Mouse (Mus musculus) megakaryocyte, embryonic 14.5 days (primary cell): ENCODE measurements at regions not wholly inside any gene's neighbourhood (a gene's known extent, or its start where the extent isn't known, plus 50 kb on each side); places are given as distances from the start of the nearest gene placed in this dataset.

Experiments used
- FLI1 ChIP-seq: IDR thresholded peaks from 2 replicates; pipeline ENCODE4 v1.6.1; 2012; ENCODE audit warnings: low read length, inconsistent platforms, mixed read lengths
- GATA1 ChIP-seq: IDR thresholded peaks from 3 replicates; pipeline ENCODE4 v1.6.1; 2012; ENCODE audit warnings: mixed read lengths, low read length, inconsistent platforms, borderline replicate concordance

GRCm38 (mm10) chr19:26510887-26511286 is 94.0 kb upstream of the Smarca2 start:
- TF ChIP-seq GATA1 (no peak), FLI1 (no peak)
